Mouse (Mus musculus) frontal cortex, adult (tissue): Measurements from ENCODE around the gene Tma7.

Source experiments
- ATAC-seq: cut with Nextera tagmentation; 2 replicates; pipeline ENCODE4 v1.9.2; 2017; ENCODE audit warnings: mild to moderate bottlenecking, moderate library complexity, mixed read lengths; ENCODE audit not compliant: low TSS enrichment

The Tma7 gene

GRCm38 (mm10) chr9:109068095-109068735, 14.2 kb downstream of the Tma7 start:
- ATAC-seq, result no peak

DNA sequence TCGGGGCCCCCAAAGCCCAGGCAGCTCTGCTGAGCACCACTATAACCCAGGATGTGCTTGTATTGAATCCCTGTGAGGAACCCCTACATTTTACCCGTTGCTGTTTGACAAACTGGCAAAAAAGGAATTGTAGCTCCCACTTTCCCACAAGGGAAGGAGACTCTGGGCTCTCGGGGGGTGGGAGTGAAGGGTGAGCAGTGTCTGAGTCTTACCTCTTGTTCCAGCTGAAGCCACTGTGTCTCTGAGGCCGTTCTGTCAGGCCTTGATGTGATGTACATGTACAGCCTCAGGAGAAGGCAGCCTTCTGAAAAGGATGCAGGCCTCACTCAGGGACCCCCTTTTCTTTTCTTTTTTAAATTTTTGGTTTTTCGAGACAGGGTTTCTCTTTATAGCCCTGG, 21.5 kb downstream of the Tma7 start:
- ATAC-seq, result no peak

- ATAC-seq, result no peak
These were observed 22.0 kb downstream of the Tma7 start for GRCm38 (mm10) chr9:109060184-109060897.

DNA sequence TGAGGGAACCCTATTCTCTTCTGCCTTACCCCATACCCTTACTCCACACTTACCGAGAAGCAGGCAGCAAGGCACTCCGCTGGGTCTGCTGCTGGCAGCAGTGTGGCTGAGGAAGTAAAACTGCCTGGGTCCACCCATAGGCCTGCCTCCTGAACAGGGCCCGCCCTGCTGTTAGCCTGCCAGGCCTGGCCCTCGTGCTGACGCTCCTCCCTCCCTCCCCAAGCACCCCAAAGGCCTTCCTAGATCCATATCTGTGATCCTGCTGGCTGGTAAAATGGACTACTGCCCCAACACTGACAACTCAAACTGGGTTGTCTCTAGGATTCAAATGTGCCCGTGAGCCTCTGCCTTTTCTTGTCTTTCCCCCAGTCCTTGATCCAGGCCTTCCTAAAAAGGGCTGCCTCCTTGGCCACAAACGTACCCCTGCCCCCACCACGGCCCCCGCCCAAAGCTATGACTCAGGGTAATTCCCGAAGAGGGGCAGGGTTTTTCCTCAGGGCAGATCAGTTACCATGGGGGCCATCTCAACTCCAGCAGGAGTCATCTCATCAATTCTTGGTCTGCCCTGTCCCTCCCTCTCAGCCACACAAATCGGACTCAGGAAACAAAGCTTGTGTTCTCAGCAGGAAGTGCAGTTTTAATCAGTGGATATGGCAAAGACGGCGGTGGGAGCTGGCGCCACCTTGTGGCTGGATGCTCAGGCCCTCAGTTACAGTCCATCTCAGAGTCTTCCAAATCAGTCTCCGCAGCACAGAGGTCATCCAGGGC, 23.1 kb downstream of the Tma7 start, which contains the start of gene Trex1:
TSS of gene Trex1 (minus strand) at position 599 of the 768 bp plus-strand sequence.
- peak; percentile 66 for ATAC-seq

DNA sequence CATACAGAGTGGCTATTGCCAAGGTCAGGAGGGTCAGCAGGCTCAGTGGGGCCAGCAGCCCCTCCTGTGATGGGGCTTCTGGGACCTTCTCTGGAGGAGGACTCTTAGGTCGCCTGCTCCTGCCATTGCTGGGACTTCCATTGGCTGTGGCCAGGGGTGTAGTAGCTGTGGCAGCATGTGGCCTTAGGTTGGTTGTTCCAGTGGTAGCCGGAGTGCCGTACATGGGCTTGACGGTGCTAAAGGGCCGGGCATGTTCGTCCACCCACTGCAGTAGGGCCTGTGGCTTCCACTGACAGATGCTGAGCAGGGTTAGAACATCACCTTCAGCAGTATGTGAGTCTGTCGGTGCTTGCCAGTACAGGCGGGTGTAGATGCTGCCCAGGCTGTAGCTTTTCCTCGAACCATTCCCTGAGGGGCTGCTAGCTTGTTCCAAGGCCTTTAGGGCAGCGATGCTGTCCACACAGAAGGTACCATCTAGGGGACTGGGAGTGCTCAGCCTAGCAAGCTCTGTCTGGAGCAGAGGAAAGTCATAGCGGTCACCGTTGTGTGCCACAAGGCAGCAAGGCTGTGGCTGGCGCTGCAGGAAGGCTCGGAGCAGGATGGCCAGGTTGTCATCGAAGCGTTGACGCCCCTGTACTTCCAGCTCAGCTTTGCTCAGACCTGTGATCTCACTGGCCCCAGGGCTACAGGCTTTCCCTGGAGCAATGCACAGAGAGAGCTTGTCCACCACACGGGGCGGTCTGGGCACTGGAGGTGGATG, 24.2 kb downstream of the Tma7 start:
- no peak for ATAC-seq

DNA sequence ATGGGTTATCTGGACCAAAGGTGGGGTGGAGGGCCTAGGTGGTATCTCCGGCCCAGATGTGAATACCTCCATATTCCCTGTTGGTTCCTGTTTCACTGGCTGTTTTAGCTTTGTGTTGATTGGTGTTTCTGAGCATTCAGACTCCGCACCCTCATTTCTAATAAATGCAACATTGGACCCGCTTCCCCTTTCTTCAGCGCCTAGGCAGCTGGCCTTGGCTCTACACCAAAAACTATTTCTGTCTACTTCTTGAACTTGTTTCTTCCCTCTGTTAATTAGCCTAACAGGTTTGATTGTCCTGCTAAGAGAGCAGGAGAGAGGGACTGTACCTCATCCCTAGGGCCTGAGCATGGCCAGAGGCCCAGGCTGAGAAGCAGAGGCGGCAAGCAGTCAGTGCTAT, 24.8 kb downstream of the Tma7 start:
- ATAC-seq, result no peak

GRCm38 (mm10) chr9:109056916-109057315, 25.5 kb downstream of the Tma7 start:
- no peak for ATAC-seq

DNA sequence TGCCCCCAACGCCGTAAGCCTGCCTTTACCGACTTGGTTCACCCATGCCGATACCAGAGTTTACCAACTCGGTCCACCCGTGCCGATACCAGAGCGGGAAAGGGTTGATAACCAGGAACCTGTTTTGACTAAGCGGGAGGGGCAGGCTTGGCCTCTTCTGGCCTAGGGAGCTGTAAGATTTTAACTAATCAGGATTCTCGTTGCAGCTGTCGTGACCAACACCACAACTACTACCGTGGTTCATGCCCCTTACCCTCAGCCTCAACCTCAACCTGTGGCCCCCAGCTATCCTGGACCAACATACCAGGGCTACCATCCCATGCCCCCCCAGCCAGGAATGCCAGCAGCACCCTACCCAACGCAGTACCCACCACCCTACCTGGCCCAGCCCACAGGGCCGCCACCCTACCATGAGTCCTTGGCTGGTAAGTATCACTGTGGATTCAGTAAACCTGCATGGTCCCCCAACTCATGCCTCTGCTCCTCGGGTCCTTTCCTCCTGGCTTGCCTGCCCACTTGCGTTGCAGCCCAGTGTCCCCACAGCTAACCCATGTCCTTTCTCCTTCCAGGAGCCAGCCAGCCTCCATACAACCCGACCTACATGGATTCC, 26.2 kb downstream of the Tma7 start:
- no peak for ATAC-seq

DNA sequence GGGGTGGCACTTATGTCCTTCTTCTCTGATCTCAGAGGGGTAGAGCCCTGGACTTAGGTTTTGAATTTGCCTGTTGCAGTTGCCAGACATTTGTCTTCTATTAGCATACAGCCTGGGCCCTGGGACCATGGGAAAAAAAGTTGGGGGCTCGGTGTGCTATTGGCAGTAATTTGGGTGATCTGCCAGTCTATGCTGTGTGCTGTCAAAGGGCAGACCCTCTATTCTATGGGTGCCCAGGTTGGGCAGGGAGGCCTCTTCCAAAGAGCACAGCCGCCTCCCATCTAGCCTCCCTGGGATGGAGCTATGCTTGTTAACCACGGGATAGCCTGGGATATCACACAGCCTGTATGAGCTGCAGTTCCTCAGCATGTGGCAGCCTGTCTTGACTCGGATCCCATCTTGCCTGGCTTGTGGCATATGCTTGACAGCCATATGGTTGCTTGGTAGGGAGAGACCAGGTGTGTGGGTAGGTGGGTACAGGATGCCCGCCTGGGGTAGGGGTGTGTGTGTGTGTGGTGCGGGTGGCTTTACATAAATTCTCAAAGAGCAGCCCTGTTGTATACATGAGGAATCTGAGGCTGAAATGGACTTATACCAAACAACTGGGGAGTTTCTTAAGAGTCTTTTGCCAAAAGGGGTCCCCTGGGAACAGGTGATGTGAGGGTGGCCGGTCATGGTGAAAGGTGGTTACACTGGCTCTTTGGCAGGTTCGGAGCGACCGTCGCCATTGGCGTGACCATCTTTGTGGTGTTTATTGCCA, 26.9 kb downstream of the Tma7 start:
- ATAC-seq, result no peak

DNA sequence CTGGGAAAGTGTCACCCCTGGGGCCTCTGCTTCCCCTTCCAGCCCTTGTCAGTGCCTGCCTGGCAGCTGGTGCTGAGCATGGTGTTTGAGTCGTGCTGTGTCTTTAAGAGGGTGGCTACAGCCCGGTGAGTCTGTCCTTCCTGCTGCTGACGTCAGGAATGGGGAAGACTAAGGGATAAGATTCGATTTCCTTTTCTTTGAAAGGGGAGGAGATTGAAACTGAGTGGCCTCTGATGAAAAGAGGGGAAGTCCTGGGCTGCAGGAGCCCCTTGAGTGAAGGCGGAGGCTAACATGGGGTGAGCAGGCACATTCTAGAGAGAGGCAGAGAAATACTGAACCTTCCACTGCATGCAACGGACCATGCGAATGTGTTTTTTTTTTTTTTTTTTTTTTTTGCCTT, 27.7 kb downstream of the Tma7 start:
- peak; percentile 80 for ATAC-seq

GRCm38 (mm10) chr9:109053851-109054250, 28.5 kb downstream of the Tma7 start:
- no peak for ATAC-seq

- ATAC-seq, result no peak
These were observed 29.0 kb downstream of the Tma7 start for GRCm38 (mm10) chr9:109053366-109053765.

GRCm38 (mm10) chr9:109052490-109053260, 29.7 kb downstream of the Tma7 start:
- no peak for ATAC-seq

- no peak for ATAC-seq
These were observed 30.5 kb downstream of the Tma7 start for GRCm38 (mm10) chr9:109051651-109052489.

DNA sequence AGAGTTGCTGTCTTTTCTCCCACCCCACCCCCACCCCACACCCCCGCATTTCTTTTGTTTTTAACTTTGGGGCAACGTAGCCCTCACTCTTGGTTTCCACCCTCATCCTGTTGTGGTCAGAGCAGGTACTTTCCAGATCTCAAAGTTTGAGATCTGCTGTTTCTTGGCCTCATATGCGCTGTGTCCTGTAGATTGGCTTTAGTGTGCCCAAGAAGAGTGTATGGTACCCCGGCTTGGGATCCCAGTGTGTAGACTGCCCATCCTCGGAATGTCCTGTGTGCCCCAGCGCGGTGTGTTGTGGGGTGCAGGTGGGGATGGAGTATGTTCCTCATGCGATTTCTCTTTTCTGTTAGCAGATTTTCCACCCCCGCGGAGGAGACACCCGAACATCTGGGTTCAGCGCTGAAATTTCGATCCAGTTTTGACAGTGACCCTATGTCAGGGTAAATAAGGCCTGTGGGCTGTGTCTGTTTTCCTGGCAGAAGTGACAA, 31.3 kb downstream of the Tma7 start:
- no peak for ATAC-seq

DNA sequence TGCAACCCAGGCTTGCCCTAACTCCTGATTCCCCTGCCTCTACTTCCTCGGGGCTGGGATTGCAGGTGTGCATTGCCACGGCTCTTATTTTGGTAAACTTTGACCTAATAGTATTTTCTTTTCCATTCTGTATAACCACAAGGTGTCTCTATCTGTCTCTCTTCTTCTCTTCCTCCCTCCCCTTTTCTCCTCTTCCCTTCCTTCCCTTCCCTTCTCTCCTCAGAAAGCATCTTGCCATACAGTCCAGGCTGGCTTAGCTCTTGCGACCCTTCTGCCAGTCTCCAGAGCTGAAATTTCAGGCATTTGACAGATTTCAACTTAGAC, 31.8 kb downstream of the Tma7 start:
- ATAC-seq, result no peak

- ATAC-seq, result no peak
These were observed 32.3 kb downstream of the Tma7 start for GRCm38 (mm10) chr9:109049996-109050673.

DNA sequence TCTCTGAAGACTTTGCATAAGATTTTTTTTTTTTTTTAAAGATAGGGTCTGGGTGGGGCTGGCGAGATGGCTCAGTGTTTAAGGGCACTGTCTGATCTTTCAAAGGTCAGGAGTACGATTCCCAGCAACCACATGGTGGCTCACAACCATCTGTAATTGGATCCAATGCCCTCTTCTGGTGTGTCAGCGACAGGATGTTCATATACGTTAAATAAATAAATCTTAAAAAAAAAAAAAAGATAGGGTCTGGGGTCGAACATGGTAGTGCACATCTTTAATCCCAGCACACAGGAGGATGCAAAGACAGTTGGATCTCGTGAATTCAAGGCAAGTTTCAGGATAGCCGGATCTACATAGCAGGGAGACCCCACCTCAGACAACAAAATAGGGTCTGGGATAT, 33.1 kb downstream of the Tma7 start:
- no peak for ATAC-seq

- peak; percentile 34; the same call in 1 of the 2 replicates for ATAC-seq
These were observed 36.1 kb downstream of the Tma7 start for GRCm38 (mm10) chr9:109046306-109046705.
